Mouse (Mus musculus) stomach, adult 2 months (tissue): ENCODE measurements around the gene Gm21761. TPM values are rescaled to one million over a fixed set of nuclear protein-coding genes. Genes with fewer than 3 reads are reported as not detected.

Experiments
- polyA plus RNA-seq: library from polyadenylated mRNA; depleted of rRNA; stranded (reverse); fragments of >200 nt; gene quantifications from 2 replicates; pipeline ENCODE4 v1.2.3, GENCODE M21; 2012; rRNA removed

Gm21761 gene
- polyA plus RNA-seq, result not detected in 2 replicates

DNA sequence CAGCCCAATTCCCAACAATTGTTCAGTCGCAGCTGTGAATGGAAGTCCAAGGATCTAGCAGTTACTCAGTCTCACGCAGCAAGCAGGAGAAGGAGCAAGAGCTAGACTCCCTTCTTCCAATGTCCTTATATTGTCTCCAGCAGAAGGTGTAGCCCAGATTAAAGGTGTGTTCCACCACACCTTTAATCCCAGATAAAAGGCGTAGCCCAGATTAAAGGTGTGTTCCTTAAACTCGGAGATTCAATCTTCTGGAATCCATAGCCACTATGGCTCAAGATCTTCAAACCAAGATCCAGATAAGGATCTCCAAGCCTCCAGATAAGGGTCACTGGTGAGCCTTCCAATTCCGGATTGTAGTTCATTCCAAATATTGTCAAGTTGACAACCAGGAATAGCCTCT, at the start of gene Gm21761:
Gm21761 (minus strand) TSS at position 101 of the 400 bp plus-strand sequence.

DNA sequence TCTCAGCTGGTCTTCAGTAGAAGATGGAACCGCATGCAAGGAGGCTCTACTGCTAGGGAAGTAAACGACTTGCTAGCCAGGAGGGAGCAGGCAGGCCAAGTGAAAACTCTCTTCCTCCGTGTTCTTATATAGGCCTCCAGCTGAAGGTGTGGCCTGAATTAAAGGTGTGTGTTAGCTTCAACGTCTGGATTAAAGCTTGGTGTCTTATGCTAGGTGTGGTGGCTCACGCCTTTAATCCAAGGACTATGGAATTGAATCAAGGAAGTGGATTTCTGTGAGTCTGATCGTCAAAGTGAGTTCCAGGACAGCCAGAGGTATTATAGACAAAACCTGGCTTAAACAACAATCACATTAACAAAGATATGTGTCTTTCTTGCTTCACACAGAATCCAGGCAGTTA, 21.6 kb upstream of the Gm21761 start, which contains the start of gene B020031M17Rik:
B020031M17Rik (minus strand) TSS at position 101 of the 400 bp plus-strand sequence.

DNA sequence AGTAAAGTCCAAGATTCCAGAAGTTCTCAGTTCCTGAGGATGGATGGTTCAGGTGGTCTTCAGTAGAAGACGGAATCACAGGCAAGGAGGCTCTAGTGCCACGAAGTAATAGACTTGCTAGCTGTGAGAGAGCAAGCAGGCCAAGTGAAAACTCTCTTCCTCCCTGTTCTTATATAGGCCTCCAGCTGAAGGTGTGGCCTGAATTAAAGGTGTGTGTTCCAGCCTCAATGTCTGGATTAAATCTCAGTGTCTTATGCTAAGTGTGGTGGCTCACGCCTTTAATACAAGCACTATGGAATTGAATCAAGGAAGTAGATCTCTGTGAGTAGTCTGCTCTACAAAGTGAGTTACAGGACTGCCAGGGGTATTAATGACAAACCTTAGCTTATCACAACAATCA, 34.4 kb downstream of the Gm21761 start, which contains the start of gene Tcstv1:
Tcstv1 (minus strand) TSS at position 101 of the 400 bp plus-strand sequence.

Other genes starting within 250 kb of the Gm21761 start
- 10.6 and 14.2 TPM in 2 replicates for gene Hmgcs1, start 238.9 kb downstream of the Gm21761 start, polyA plus RNA-seq
- gene Nim1k, start 173.4 kb downstream of the Gm21761 start, polyA plus RNA-seq, result 0.27 and 0.28 TPM in 2 replicates
- 4.7 and 8.2 TPM in 2 replicates for gene Zfp131, start 138.4 kb downstream of the Gm21761 start, polyA plus RNA-seq
- gene AF067063, start 99.1 kb downstream of the Gm21761 start, polyA plus RNA-seq, result not detected in 2 replicates
- gene D13Ertd608e, start 93.3 kb downstream of the Gm21761 start, polyA plus RNA-seq, result not detected in 2 replicates
- gene Tcstv1, start 34.5 kb downstream of the Gm21761 start, polyA plus RNA-seq, result not detected in 2 replicates
- gene B020031M17Rik, start 21.5 kb upstream of the Gm21761 start, polyA plus RNA-seq, result not detected in 2 replicates
- 0.29 TPM in 1 of 2 replicates, not detected in the other for gene Gm36079, start 97.7 kb upstream of the Gm21761 start, polyA plus RNA-seq
- 0.04 TPM in 2 replicates for gene Gm21188, start 122.9 kb upstream of the Gm21761 start, polyA plus RNA-seq
- gene Gm20767, start 211.0 kb upstream of the Gm21761 start, polyA plus RNA-seq, result not detected in 2 replicates
- not detected in 2 replicates for gene Gm21818, start 243.2 kb upstream of the Gm21761 start, polyA plus RNA-seq